Mouse (Mus musculus): ENCODE measurements around the gene Olfr1234. TPM values are rescaled to one million over a fixed set of nuclear protein-coding genes. Genes with fewer than 3 reads are reported as not detected.

The Olfr1234 gene
- not detected in 2 replicates for polyA plus RNA-seq (2012; rRNA removed; ENCODE audit: low replicate concordance)

DNA sequence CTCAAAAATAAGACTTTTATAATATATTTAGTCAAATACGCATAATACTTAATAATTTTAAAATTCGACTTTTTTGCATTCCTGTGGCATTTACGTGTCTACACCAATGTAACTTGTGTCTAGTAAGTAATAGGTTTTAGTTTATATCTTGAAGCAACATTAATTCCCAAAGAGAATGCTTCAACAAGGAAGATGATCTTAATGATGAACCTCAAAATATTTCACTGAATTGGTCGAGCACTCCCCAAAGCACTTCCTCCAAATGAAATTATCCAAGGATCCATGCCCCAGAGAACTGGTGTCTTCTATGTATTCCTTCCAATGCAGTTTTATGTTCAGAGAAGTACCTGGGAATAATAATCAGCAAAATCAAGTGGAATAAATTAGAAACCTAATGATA is at the start of gene Olfr1234:
Olfr1234 (minus strand) TSS at position 101 of the 400 bp plus-strand sequence.

DNA sequence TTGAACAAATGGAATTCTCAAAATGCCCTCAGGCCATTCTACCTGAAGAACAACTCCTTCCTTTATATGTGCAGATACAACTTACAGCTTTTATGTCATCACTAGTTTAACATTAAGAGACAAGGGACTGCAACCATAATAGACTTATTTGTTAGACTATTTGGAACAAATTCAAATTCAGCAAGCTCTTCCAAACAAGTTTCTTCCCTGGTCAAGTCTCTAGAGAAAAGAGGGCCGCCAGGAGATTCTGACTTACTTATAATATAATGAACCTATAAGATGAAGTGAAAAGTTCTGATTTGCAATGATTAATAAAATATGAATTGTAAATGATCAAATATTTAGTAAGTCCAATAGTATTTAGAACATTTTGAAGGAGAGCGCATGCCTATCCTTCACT is 44.9 kb upstream of the Olfr1234 start, which contains the start of gene Olfr1238:
Olfr1238 (minus strand) TSS at position 101 of the 400 bp plus-strand sequence.

DNA sequence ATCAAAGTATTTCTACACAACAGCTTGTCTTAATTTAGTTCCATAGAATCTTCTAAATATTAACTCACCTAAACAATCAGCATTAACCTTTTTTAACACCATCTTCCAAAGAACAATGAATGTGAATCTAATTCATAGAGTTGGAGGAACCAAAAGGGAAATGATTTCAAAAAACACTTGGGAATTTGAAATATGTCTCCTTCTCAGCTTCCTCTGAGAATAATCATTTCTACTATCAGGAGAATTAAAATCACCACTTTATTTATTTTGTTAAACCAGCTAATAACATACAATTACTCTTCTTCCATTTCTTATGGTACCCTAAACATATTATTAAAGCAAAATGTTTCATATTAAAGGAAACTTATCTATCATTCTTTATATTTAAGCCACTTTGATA is 22.4 kb downstream of the Olfr1234 start, which contains the start of gene Olfr1233:
Olfr1233 (minus strand) TSS at position 101 of the 400 bp plus-strand sequence.

DNA sequence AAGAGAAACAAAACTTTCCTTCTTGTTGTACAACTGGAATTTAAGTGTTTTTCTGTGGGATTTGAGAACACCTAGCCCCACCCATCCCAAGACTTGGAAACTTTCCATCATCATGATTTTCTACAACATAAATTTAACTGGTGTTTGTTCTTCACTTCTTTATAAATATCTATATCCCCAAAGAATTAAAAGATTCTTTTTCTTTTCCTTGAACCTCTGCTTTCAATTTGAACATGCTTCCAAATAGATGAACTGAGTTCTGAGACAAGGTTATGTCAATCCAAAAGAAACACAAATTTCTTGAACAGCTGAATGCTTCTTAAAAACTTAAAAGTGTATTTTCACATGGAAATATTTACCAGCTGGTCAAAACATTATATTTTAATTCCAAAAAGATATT is 35.1 kb downstream of the Olfr1234 start, which contains the start of gene Olfr1232:
Olfr1232 (minus strand) TSS at position 101 of the 400 bp plus-strand sequence.

Other genes with a start within 250 kb of the Olfr1234 start
- gene Olfr1221, start 247.6 kb downstream of the Olfr1234 start, polyA plus RNA-seq (2012; rRNA removed; ENCODE audit: low replicate concordance), result not detected in 2 replicates
- not detected in 2 replicates for gene Olfr1222, start 231.8 kb downstream of the Olfr1234 start, polyA plus RNA-seq (2012; rRNA removed; ENCODE audit: low replicate concordance)
- not detected in 2 replicates for gene Olfr1223, start 213.3 kb downstream of the Olfr1234 start, polyA plus RNA-seq (2012; rRNA removed; ENCODE audit: low replicate concordance)
- not detected in 2 replicates for gene Olfr1224-ps1, start 200.8 kb downstream of the Olfr1234 start, polyA plus RNA-seq (2012; rRNA removed; ENCODE audit: low replicate concordance)
- not detected in 2 replicates for gene Olfr1225, start 190.2 kb downstream of the Olfr1234 start, polyA plus RNA-seq (2012; rRNA removed; ENCODE audit: low replicate concordance)
- not detected in 2 replicates for gene Olfr1226, start 164.8 kb downstream of the Olfr1234 start, polyA plus RNA-seq (2012; rRNA removed; ENCODE audit: low replicate concordance)
- gene Olfr1228, start 110.8 kb downstream of the Olfr1234 start, polyA plus RNA-seq (2012; rRNA removed; ENCODE audit: low replicate concordance), result not detected in 2 replicates
- not detected in 2 replicates for gene Olfr1229, start 76.9 kb downstream of the Olfr1234 start, polyA plus RNA-seq (2012; rRNA removed; ENCODE audit: low replicate concordance)
- gene Olfr1230, start 67.6 kb downstream of the Olfr1234 start, polyA plus RNA-seq (2012; rRNA removed; ENCODE audit: low replicate concordance), result not detected in 2 replicates
- gene Olfr1231, start 57.8 kb downstream of the Olfr1234 start, polyA plus RNA-seq (2012; rRNA removed; ENCODE audit: low replicate concordance), result not detected in 2 replicates
- not detected in 2 replicates for gene Olfr1232, start 35.2 kb downstream of the Olfr1234 start, polyA plus RNA-seq (2012; rRNA removed; ENCODE audit: low replicate concordance)
- not detected in 2 replicates for gene Olfr1233, start 22.5 kb downstream of the Olfr1234 start, polyA plus RNA-seq (2012; rRNA removed; ENCODE audit: low replicate concordance)
- gene Olfr1238, start 44.8 kb upstream of the Olfr1234 start, polyA plus RNA-seq (2012; rRNA removed; ENCODE audit: low replicate concordance), result not detected in 2 replicates
- not detected in 2 replicates for gene Olfr1239, start 55.5 kb upstream of the Olfr1234 start, polyA plus RNA-seq (2012; rRNA removed; ENCODE audit: low replicate concordance)
- not detected in 2 replicates for gene Olfr1240, start 78.1 kb upstream of the Olfr1234 start, polyA plus RNA-seq (2012; rRNA removed; ENCODE audit: low replicate concordance)
- gene Olfr1241, start 122.3 kb upstream of the Olfr1234 start, polyA plus RNA-seq (2012; rRNA removed; ENCODE audit: low replicate concordance), result not detected in 2 replicates
- not detected in 2 replicates for gene Olfr1242, start 133.5 kb upstream of the Olfr1234 start, polyA plus RNA-seq (2012; rRNA removed; ENCODE audit: low replicate concordance)
- gene Olfr1243, start 166.6 kb upstream of the Olfr1234 start, polyA plus RNA-seq (2012; rRNA removed; ENCODE audit: low replicate concordance), result not detected in 2 replicates
- not detected in 2 replicates for gene Olfr1245, start 213.6 kb upstream of the Olfr1234 start, polyA plus RNA-seq (2012; rRNA removed; ENCODE audit: low replicate concordance)
- gene Olfr1246, start 228.3 kb upstream of the Olfr1234 start, polyA plus RNA-seq (2012; rRNA removed; ENCODE audit: low replicate concordance), result not detected in 2 replicates
- gene Olfr1247, start 249.3 kb upstream of the Olfr1234 start, polyA plus RNA-seq (2012; rRNA removed; ENCODE audit: low replicate concordance), result not detected in 2 replicates

Measured in subcutaneous adipose tissue, adult 2 months (tissue).